Mouse (Mus musculus) ES-E14 (cell line): Measurements from ENCODE around the gene Ptpn22.

Source experiments
- CHD2 ChIP-seq: IDR thresholded peaks from 2 replicates; pipeline ENCODE4 v1.6.1; 2014; ENCODE audit warnings: mild to moderate bottlenecking, low read depth, low read length, inconsistent platforms
- HCFC1 ChIP-seq: IDR thresholded peaks from 2 replicates; pipeline ENCODE4 v1.6.1; 2012; ENCODE audit warnings: low read length, inconsistent platforms, borderline replicate concordance; ENCODE audit not compliant: insufficient read depth
- MAFK ChIP-seq: IDR thresholded peaks from 2 replicates; pipeline ENCODE4 v1.6.1; 2014; ENCODE audit warnings: mild to moderate bottlenecking, low read depth, low read length, inconsistent platforms; ENCODE audit not compliant: insufficient read depth
- ZNF384 ChIP-seq: IDR thresholded peaks from 2 replicates; pipeline ENCODE4 v1.6.1; 2012; ENCODE audit warnings: low read depth, low read length, inconsistent platforms

DNA sequence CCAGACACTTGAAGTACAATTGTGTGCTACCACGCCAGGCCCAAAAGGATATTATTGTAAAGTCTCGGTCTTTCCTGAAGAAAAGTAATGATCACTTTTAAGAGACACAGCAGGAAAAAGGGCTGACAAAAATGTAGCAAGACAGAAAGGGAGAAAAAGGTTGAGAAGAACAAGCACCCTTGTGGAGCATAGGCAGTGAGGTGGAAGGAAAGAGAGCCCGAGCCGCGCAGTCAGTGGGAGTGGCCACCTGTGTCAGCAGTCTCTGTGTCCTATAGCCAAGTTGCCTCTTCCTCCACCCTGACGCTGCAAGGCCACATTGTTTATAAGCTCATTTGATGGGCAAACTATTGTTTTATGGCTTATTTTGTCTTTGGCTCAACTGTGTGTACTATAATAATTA lies 67.9 kb downstream of the Ptpn22 start:
- TF ChIP-seq MAFK (no peak), ZNF384 (no peak), CHD2 (no peak), HCFC1 (no peak)
